Mouse (Mus musculus) left cerebral cortex, adult 11 months (tissue): ENCODE measurements at regions not wholly inside any gene's neighbourhood (a gene's known extent, or its start where the extent isn't known, plus 50 kb on each side); places are given as distances from the start of the nearest gene placed in this dataset.
A peak's percentile ranks its signal among the peaks of the same experiment; 100 is the strongest.

Experiments
- DNase-seq: peaks from one replicate; pipeline ENCODE4 v3.0.0; 2022; ENCODE audit warnings: low spot score

- peak; percentile 14 for DNase-seq
Measured at GRCm38 (mm10) chr5:91198620-91199019, 59.2 kb downstream of the Areg start.

- no peak for DNase-seq
Measured at GRCm38 (mm10) chr5:91200448-91200847, 61.0 kb downstream of the Areg start.

GRCm38 (mm10) chr5:91204225-91205005 is 65.0 kb downstream of the Areg start:
- DNase-seq, result no peak

- no peak for DNase-seq
Measured at GRCm38 (mm10) chr5:91205350-91205880, 66.0 kb downstream of the Areg start.

GRCm38 (mm10) chr5:91206569-91207490 is 67.4 kb downstream of the Areg start:
- DNase-seq, result no peak

GRCm38 (mm10) chr5:91220174-91220573 is 80.8 kb downstream of the Areg start:
- DNase-seq, result no peak

- DNase-seq, result no peak
Measured at GRCm38 (mm10) chr5:91241656-91242055, 102.3 kb downstream of the Areg start.

GRCm38 (mm10) chr5:91247444-91247843 is 108.0 kb downstream of the Areg start:
- DNase-seq, result no peak

GRCm38 (mm10) chr5:91261895-91262294 is 122.5 kb downstream of the Areg start:
- DNase-seq, result no peak

- no peak for DNase-seq
Measured at GRCm38 (mm10) chr5:91262526-91262925, 123.1 kb downstream of the Areg start.

GRCm38 (mm10) chr5:91270747-91271146 is 131.3 kb downstream of the Areg start:
- DNase-seq, result no peak

GRCm38 (mm10) chr5:91271416-91271815 is 131.4 kb downstream of the Btc start:
- no peak for DNase-seq

GRCm38 (mm10) chr5:91274411-91274810 is 128.4 kb downstream of the Btc start:
- no peak for DNase-seq

- no peak for DNase-seq
Measured at GRCm38 (mm10) chr5:91278466-91278865, 124.3 kb downstream of the Btc start.

- DNase-seq, result no peak
Measured at GRCm38 (mm10) chr5:91279464-91279863, 123.3 kb downstream of the Btc start.

- DNase-seq, result no peak
Measured at GRCm38 (mm10) chr5:91282969-91283368, 119.8 kb downstream of the Btc start.

GRCm38 (mm10) chr5:91293073-91293472 is 109.7 kb downstream of the Btc start:
- DNase-seq, result no peak

GRCm38 (mm10) chr5:91294957-91295356 is 107.8 kb downstream of the Btc start:
- no peak for DNase-seq

- no peak for DNase-seq
Measured at GRCm38 (mm10) chr5:91297068-91297467, 105.7 kb downstream of the Btc start.

GRCm38 (mm10) chr5:91302114-91302513 is 100.7 kb downstream of the Btc start:
- DNase-seq, result no peak

- DNase-seq, result no peak
Measured at GRCm38 (mm10) chr5:91302943-91303342, 99.9 kb downstream of the Btc start.

- DNase-seq, result no peak
Measured at GRCm38 (mm10) chr5:91303702-91304101, 99.1 kb downstream of the Btc start.

- DNase-seq, result no peak
Measured at GRCm38 (mm10) chr5:91307031-91307430, 95.8 kb downstream of the Btc start.
